Mouse (Mus musculus): Measurements from ENCODE around the gene Nubp2. TPM values are rescaled to one million over a fixed set of nuclear protein-coding genes. Genes with fewer than 3 reads are reported as not detected.

Gene Nubp2
- polyA plus RNA-seq, 1 experiment from 2014 or later, result 49.8 TPM

GRCm38 (mm10) chr17:24902671-24903474, 16.7 kb upstream of the Nubp2 start:
- no peaks in the 10 kb centered on the region for H3K27me3 ChIP-seq
- TF ChIP-seq CTCF (IDR thresholded peaks at IDR 0.05), result no peak
- no peak for ATAC-seq
- ChIA-PET POLR2A (interaction anchor here (1.4 to 2.3 kb wide), 2 partner anchors 8 to 12 kb away, joined by 3 to 5 read pairs; no protein-coding TSS in a partner anchor), CTCF (interaction anchor here (1.2 to 1.7 kb wide), 5 partner anchors 13 to 57 kb away, joined by 3 to 5 read pairs (median 4); no protein-coding TSS in a partner anchor)
- no peak for DNase-seq (ENCODE audit: low read depth, low spot score)
- in situ Hi-C loops (cut with MboI; ENCODE audit: low pct_unique_long_range_greater_than_20kb), result no loop called here

- in situ Hi-C loops (cut with MboI; ENCODE audit: low pct_unique_long_range_greater_than_20kb), result no loop called here
- no peak for TF ChIP-seq CTCF (IDR thresholded peaks at IDR 0.05)
- ATAC-seq (no peak), DNase-seq (ENCODE audit: low read depth, low spot score) (no peak)
- POLR2A ChIA-PET, result interaction anchor here (1.4 kb wide), 1 partner anchor 9 kb away, joined by 3 read pairs; no protein-coding TSS in a partner anchor
- no peaks in the 10 kb centered on the region for H3K27me3 ChIP-seq
- CTCF ChIA-PET, result interaction anchor here (1.2 to 1.7 kb wide), 2 partner anchors 26 to 30 kb away, joined by 4 to 5 read pairs; no protein-coding TSS in a partner anchor
Observed at GRCm38 (mm10) chr17:24902124-24902523, 16.0 kb upstream of the Nubp2 start.

GRCm38 (mm10) chr17:24900014-24900413, 13.9 kb upstream of the Nubp2 start:
- in situ Hi-C loops (cut with MboI; ENCODE audit: low pct_unique_long_range_greater_than_20kb), result no loop called here

GRCm38 (mm10) chr17:24899153-24899552, 13.0 kb upstream of the Nubp2 start:
- H3K27me3 ChIP-seq, result no peaks in the 10 kb centered on the region
- ChIA-PET CTCF (interaction anchor here (1.4 kb wide), 1 partner anchor 17 kb away, joined by 3 read pairs; no protein-coding TSS in a partner anchor), POLR2A (no interaction called here)
- DNase-seq (ENCODE audit: low read depth, low spot score) (no peak), ATAC-seq (no peak)
- TF ChIP-seq CTCF (IDR thresholded peaks at IDR 0.05), result no peak
- in situ Hi-C loops (cut with MboI; ENCODE audit: low pct_unique_long_range_greater_than_20kb), result no loop called here

More at GRCm38 (mm10) chr17:24900014-24900413, 13.9 kb upstream of the Nubp2 start:
- ATAC-seq, result no peak
- no peak for DNase-seq (ENCODE audit: low read depth, low spot score)
- TF ChIP-seq CTCF (IDR thresholded peaks at IDR 0.05), result no peak
- POLR2A ChIA-PET, result no interaction called here
- CTCF ChIA-PET, result interaction anchor here (1.4 kb wide), 1 partner anchor 16 kb away, joined by 3 read pairs; no protein-coding TSS in a partner anchor
- no peaks in the 10 kb centered on the region for H3K27me3 ChIP-seq

- ChIA-PET CTCF (no interaction called here), POLR2A (no interaction called here)
- TF ChIP-seq CTCF (IDR thresholded peaks at IDR 0.05), result no peak
- ATAC-seq (no peak), DNase-seq (ENCODE audit: low read depth, low spot score) (no peak)
- H3K27me3 ChIP-seq, result no peaks in the 10 kb centered on the region
- in situ Hi-C loops (cut with MboI; ENCODE audit: low pct_unique_long_range_greater_than_20kb), result no loop called here
Observed at GRCm38 (mm10) chr17:24898041-24898854, 12.1 kb upstream of the Nubp2 start.

- in situ Hi-C loops (cut with MboI; ENCODE audit: low pct_unique_long_range_greater_than_20kb), result no loop called here
- no peaks in the 10 kb centered on the region for H3K27me3 ChIP-seq
- ChIA-PET POLR2A (no interaction called here), CTCF (no interaction called here)
- ATAC-seq (no peak), DNase-seq (ENCODE audit: low read depth, low spot score) (no peak)
- no peak for TF ChIP-seq CTCF (IDR thresholded peaks at IDR 0.05)
Observed at GRCm38 (mm10) chr17:24897600-24897999, 11.5 kb upstream of the Nubp2 start.

- ChIA-PET CTCF (no interaction called here), POLR2A (interaction anchor here (0.6 to 0.8 kb wide), 2 partner anchors 26 to 46 kb away, joined by 3 to 5 read pairs; partner anchors contain the start of gene Fahd1)
- DNase-seq (ENCODE audit: low read depth, low spot score), result no peak
- no peaks in the 10 kb centered on the region for H3K27me3 ChIP-seq
- in situ Hi-C loops (cut with MboI; ENCODE audit: low pct_unique_long_range_greater_than_20kb), result no loop called here
- no peak for TF ChIP-seq CTCF (IDR thresholded peaks at IDR 0.05)
- ATAC-seq, result no peak
Observed at GRCm38 (mm10) chr17:24896993-24897269, 10.8 kb upstream of the Nubp2 start.

- no peak for DNase-seq (ENCODE audit: low read depth, low spot score)
Observed at GRCm38 (mm10) chr17:24896241-24896992, 10.3 kb upstream of the Nubp2 start, which contains the start of gene Nme3. TSS of gene Nme3 (plus strand) at chr17:24896500.

GRCm38 (mm10) chr17:24895571-24896240, 9.6 kb upstream of the Nubp2 start:
- ATAC-seq (peak; percentile 0), DNase-seq (ENCODE audit: low read depth, low spot score) (peak; percentile 30)
- in situ Hi-C loops (cut with MboI; ENCODE audit: low pct_unique_long_range_greater_than_20kb), result no loop called here
- ChIA-PET POLR2A (interaction anchor here (0.8 to 1.2 kb wide), 2 partner anchors 18 to 35 kb away, joined by 3 to 4 read pairs; no protein-coding TSS in a partner anchor), CTCF (no interaction called here)
- no peak for TF ChIP-seq CTCF (IDR thresholded peaks at IDR 0.05)
- no peaks in the 10 kb centered on the region for H3K27me3 ChIP-seq

More at GRCm38 (mm10) chr17:24896241-24896992, 10.3 kb upstream of the Nubp2 start, which contains the start of gene Nme3:
- H3K27me3 ChIP-seq, result no peaks in the 10 kb centered on the region
- in situ Hi-C loops (cut with MboI; ENCODE audit: low pct_unique_long_range_greater_than_20kb), result no loop called here
- TF ChIP-seq CTCF (IDR thresholded peaks at IDR 0.05), result no peak
- POLR2A ChIA-PET, result interaction anchor here (0.6 to 0.8 kb wide), 2 partner anchors 26 to 46 kb away, joined by 3 to 5 read pairs; partner anchors contain the start of gene Fahd1
- CTCF ChIA-PET, result no interaction called here
- ATAC-seq, result peak; percentile 42

All from Patski (cell line).